Mouse (Mus musculus): ENCODE results near the gene Ern1.
"Not testable (repeated sequence)": the region's sequence is repeated elsewhere in the genome, so short reads cannot be mapped to it uniquely, and the experiment has no call there.

The Ern1 gene

GRCm38 (mm10) chr11:106437543-106437942 lies 50.1 kb downstream of the Ern1 start:
- DNase-seq (ENCODE audit: low spot score): no peak

GRCm38 (mm10) chr11:106437039-106437438 lies 50.6 kb downstream of the Ern1 start:
- no peak for DNase-seq (ENCODE audit: low spot score)

- no peak for DNase-seq (ENCODE audit: low spot score)
Measured at GRCm38 (mm10) chr11:106430392-106430791, 57.3 kb downstream of the Ern1 start.

GRCm38 (mm10) chr11:106429689-106430088 lies 58.0 kb downstream of the Ern1 start:
- no peak for DNase-seq (ENCODE audit: low spot score)

GRCm38 (mm10) chr11:106428556-106428955 lies 59.1 kb downstream of the Ern1 start:
- DNase-seq (ENCODE audit: low spot score): no peak

- DNase-seq (ENCODE audit: low spot score): no peak
Measured at GRCm38 (mm10) chr11:106428106-106428505, 59.5 kb downstream of the Ern1 start.

GRCm38 (mm10) chr11:106426447-106426846 lies 61.2 kb downstream of the Ern1 start:
- no peak for DNase-seq (ENCODE audit: low spot score)

GRCm38 (mm10) chr11:106425201-106425600 lies 62.5 kb downstream of the Ern1 start:
- DNase-seq (ENCODE audit: low spot score): no peak

GRCm38 (mm10) chr11:106419262-106420102 lies 68.2 kb downstream of the Ern1 start:
- no peak for DNase-seq (ENCODE audit: low spot score)

GRCm38 (mm10) chr11:106418622-106419196 lies 68.9 kb downstream of the Ern1 start:
- DNase-seq (ENCODE audit: low spot score): peak; percentile 94

- no peak for DNase-seq (ENCODE audit: low spot score)
Measured at GRCm38 (mm10) chr11:106417860-106418259, 69.8 kb downstream of the Ern1 start.

GRCm38 (mm10) chr11:106416331-106416730 lies 71.3 kb downstream of the Ern1 start:
- DNase-seq (ENCODE audit: low spot score): no peak

- no peak for DNase-seq (ENCODE audit: low spot score)
Measured at GRCm38 (mm10) chr11:106412641-106413360, 74.9 kb downstream of the Ern1 start.

GRCm38 (mm10) chr11:106411157-106411556 lies 76.5 kb downstream of the Ern1 start:
- no peak for DNase-seq (ENCODE audit: low spot score)

- no peak for DNase-seq (ENCODE audit: low spot score)
Measured at GRCm38 (mm10) chr11:106410507-106410906, 77.1 kb downstream of the Ern1 start.

GRCm38 (mm10) chr11:106410011-106410410 lies 77.6 kb downstream of the Ern1 start:
- DNase-seq (ENCODE audit: low spot score): no peak

- DNase-seq (ENCODE audit: low spot score): no peak
Measured at GRCm38 (mm10) chr11:106398481-106398880, 89.2 kb downstream of the Ern1 start.

GRCm38 (mm10) chr11:106397656-106398055 lies 90.0 kb downstream of the Ern1 start:
- peak; percentile 35 for DNase-seq (ENCODE audit: low spot score)

- DNase-seq (ENCODE audit: low spot score): not testable (repeated sequence)
Measured at GRCm38 (mm10) chr11:106394055-106394454, 93.6 kb downstream of the Ern1 start.

GRCm38 (mm10) chr11:106393331-106393616 lies 94.4 kb downstream of the Ern1 start:
- no peak for DNase-seq (ENCODE audit: low spot score)

- DNase-seq (ENCODE audit: low spot score): no peak
Measured at GRCm38 (mm10) chr11:106392597-106393330, 94.9 kb downstream of the Ern1 start.

GRCm38 (mm10) chr11:106391546-106392188 lies 96.0 kb downstream of the Ern1 start:
- DNase-seq (ENCODE audit: low spot score): peak; percentile 92
